Mouse (Mus musculus): ENCODE measurements around the gene Pex14.

DNA sequence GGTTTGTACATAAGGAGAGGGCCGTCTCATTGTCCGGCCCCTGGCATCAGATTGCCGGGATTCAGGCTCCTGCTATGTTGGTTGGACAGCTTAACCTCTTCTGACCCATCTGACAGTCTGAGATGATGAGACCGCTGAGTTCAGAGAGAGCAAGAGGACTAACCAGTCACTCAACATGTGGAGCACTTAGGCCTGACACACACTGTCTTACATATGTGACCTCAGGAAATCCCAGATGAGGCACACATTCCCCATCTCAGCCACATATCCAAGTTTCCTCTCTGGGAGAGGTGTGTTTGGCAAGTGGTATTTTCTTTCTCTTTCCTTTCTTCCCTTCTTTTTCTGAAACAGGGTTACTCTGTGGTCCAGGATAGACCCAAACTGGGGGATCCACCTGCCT is 45.5 kb upstream of the Pex14 start:
- TF ChIP-seq GATA1 (IDR thresholded peaks at IDR 0.05; ENCODE audit: borderline replicate concordance, low read length) (no peak), FLI1 (IDR thresholded peaks at IDR 0.05; ENCODE audit: low read length) (no peak)
